Mouse (Mus musculus): ENCODE results near the gene Rbm8a2.

Gene Rbm8a2

DNA sequence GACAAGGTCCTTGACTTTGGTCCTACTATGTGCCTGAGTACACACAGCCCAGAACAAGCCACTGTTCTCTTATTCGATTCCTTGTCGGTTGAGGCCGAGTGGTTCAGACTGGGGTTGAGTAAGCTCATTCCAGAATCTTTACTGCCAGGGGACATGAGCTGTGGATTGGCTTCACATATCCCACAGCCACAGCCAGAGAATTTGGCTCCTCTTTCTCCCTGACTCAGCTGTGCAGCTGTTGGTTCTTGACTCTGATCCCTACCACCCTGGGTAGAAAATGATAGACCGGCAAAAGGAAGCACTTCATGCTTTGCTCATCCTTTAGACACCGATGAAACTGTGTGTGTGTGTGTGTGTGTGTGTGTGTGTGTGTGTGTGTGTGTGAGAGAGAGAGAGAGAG, 47.5 kb downstream of the Rbm8a2 start:
- CTCF ChIA-PET = interaction anchor here (0.6 to 1.1 kb wide), 2 partner anchors 10 to 540 kb away, joined by 3 to 8 read pairs; no protein-coding TSS in a partner anchor
